Mouse (Mus musculus): ENCODE data around the gene H2al1j.

DNA sequence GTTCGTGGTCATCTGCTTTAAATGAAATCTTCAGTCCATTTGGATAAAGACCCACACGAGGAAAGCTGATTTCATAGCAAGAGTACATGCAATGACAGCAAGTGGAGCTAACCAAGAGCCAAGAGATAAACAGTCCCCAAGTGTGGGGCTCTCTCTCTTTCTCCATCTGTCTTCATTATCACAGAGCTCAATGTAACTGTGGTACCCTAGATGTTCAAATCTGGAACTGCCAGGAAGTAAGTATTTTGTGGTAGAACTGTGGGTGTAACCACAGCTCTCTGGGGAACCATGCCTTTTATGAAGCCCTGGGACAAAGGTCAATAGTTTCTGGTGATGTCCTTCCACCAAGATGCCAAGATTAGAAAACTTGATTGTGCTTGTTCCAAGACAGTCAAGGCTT, 46.9 kb upstream of the H2al1j start:
- TF ChIP-seq CTCF (IDR thresholded peaks at IDR 0.05; ENCODE audit: low read depth) (no peak), EP300 (IDR thresholded peaks at IDR 0.05; ENCODE audit: low read depth) (no peak)

Measured in liver, embryonic 14.5 days (tissue).